Mouse (Mus musculus): ENCODE measurements around the gene Pcyt2. TPM values are rescaled to one million over a fixed set of nuclear protein-coding genes. Genes with fewer than 3 reads are reported as not detected.

The Pcyt2 gene
- polyA plus RNA-seq (2015; fragmentation: Nextera tagmentation; extraction: Ambion mirVana), result 62.0 and 82.8 TPM in 2 replicates

GRCm38 (mm10) chr11:120617519-120618112, at the start of gene Pcyt2:
Gene Pcyt2 (minus strand): TSS chr11:120617936.

GRCm38 (mm10) chr11:120661076-120661460, 43.3 kb upstream of the Pcyt2 start, which contains the start of gene Notum:
Gene Notum (minus strand): TSS chr11:120661175.

DNA sequence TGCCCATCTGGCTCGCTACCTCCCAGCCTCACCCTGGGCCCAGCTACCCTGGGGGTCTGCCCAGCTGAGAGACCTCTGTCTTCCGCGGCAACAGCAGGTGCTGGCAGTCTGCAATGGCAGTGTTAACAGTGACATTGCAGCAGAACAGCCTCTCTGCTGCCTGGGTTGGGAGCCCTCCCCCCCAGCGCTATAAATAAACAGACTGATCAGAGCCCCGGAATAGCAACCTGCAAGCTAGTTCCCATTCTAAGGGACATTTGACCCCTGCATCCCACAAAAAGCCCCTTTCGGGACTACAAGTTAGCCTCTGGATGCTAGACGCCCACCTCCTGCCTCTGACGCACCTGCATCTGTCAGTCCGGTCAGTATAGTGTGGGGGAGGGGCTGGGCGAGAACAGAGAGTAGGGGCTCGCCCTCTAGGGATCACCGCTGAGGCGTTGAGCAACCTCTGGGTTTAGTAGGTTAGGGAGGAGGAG, 30.3 kb upstream of the Pcyt2 start, which contains the start of gene Myadml2:
TSS of gene Myadml2 (minus strand) at position 158 of the 476 bp plus-strand sequence.

DNA sequence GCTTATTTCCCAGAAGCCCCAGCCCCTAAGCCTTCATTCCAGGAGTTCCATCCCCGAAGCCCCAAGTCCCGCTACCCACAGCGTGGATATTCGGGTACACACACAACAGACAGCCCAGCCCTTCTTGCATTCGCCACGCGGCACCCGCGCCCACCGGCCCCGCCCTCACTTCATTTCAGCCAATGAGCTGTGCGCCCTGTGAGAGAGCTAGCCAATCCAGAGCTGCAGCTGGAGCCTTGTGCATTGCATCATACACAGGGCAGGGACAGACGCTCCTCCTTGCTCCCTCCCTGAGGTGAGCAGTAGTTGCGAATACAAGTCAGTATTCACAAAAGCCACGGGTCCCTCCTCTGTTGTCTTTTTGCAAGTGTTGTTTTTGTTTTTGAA, 25.9 kb upstream of the Pcyt2 start, which contains the start of gene Pycr1:
TSS of gene Pycr1 (minus strand) at position 169 of the 387 bp plus-strand sequence.

GRCm38 (mm10) chr11:120633520-120634343, 16.0 kb upstream of the Pcyt2 start, which contains the start of gene Mafg:
Gene Mafg (minus strand): TSS chr11:120633600.

DNA sequence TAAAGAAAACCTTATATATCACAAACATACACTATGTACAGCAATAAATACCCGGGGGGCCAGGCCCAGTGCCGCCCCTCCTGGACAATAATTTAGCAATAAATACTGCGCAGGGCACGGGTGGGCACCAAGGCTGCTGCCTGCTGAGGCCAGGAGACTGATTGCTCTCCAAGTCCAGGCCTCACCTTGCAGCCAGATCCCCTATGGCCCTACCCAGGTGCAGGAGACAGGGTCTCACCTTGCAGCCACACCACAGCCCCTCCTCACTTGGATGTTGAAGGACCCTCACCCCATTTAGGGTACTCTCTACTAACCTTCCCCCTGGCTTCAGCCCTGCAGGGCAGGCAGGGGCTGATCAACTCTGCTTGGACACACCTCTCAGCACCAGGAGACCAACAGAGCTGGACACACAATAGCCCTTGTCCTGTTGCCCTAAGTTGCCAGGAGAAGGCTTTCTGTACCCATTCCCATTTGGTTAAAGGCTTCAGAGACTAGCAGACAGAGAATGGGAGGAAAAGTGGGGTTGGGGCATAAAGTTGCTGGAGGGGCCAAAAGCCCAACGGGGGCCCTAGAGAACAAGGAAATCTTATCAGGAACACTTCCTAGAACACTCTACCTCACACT, 7.5 kb upstream of the Pcyt2 start, which contains the start of gene Sirt7:
TSS of gene Sirt7 (minus strand) at position 89 of the 624 bp plus-strand sequence.

GRCm38 (mm10) chr11:120608241-120609034, 9.3 kb downstream of the Pcyt2 start, which contains the start of gene Npb:
Gene Npb (plus strand): TSS chr11:120608477.

GRCm38 (mm10) chr11:120598283-120598989, 19.3 kb downstream of the Pcyt2 start, which contains the start of the genes Alyref and Anapc11:
Gene Alyref (minus strand): TSS chr11:120598365.
Gene Anapc11 (plus strand): TSS chr11:120598421.

DNA sequence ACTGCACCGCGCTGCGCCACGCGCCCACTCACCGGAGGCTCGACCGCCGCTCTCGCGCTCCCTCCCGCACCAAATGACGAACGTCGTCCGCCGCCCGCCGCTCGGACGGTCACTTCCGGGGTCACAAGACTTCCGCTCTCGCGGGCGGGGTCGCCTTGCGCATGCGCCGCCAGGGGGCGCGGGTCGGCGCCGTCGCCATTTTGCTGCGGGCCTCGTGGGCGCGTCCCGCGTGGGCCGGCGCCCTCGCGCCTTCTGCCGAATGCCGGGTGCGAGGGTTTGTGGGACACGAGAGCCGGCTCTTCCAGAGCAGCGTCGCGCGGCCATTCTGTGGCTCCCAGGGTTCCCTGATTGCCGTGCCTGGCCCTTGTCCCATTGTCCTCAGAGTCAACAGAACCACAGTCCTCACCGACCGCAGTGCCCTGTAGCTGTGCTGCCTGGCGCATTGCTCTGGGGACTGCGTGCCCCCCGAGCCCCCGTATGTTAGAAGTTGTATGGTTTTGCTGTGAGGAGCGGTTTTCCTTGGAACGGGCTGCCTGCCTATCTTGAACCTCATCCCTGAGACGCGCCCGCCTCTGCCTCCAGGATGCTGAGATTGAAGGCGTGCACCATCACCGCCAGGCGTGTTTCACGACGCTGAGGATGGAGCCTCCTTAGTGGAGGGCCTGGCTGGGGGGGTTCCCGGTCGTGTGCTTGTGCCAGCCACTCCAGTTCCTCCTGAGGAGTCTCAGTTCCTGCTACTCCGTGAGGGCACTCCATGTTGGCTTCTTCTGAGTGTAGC, 36.1 kb downstream of the Pcyt2 start, which contains the start of gene Arhgdia:
TSS of gene Arhgdia (minus strand) at position 135 of the 778 bp plus-strand sequence.

DNA sequence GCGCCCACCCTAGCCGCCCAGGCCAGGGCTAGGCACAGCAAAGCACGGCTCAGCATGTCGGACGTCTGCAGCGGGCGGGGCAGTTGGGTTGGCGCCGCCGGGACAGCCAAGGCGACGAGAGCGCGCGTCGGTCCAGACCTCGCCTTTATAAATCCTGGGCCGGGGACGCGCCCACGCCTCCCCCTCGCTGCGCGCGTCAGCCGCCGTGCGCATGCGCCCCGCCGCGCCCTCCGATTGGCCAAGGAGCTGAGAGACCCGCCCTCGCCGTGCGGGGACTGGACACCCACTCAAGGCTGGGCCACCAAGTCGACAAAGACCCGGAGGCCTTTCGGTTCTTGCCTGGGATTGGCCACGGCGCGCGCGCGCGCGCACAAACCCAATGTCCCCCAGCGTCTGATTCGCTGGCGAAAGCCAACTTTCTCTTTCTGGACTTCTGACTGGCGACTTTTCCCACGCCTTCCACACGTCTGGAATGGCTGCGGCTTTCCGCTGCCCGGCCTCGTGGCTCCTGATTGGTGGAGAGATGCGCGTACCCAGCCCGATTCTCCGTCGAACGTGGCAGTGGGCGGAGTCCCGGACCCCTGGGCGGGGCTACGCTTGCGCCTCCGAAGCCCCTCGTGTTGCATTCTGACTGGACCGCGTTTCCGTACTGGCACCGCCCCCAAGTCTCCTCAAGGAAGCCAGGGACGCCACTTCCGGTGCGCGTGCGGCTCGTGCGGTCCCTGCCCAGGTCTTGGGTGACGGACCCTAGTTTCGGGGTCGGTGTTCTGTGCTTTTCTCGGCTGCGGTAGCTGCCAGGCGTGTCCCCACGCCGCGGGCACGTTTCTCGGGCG, 44.8 kb downstream of the Pcyt2 start, which contains the start of gene P4hb:
TSS of gene P4hb (minus strand) at position 502 of the 833 bp plus-strand sequence.

Small RNA genes lying within 50 kb of the gene (microRNA-seq; reads per million reads assigned to microRNA genes)
- not detected for gene Mir6936 (ENCODE audit: borderline replicate concordance, insufficient number of aligned reads)

Other genes with a start within 250 kb of the Pcyt2 start
- gene Faap100, start 239.2 kb downstream of the Pcyt2 start, polyA plus RNA-seq (2015; fragmentation: Nextera tagmentation; extraction: Ambion mirVana), result 15.2 and 21.4 TPM in 2 replicates
- 20.4 and 26.7 TPM in 2 replicates for gene Nploc4, start 180.2 kb downstream of the Pcyt2 start, polyA plus RNA-seq (2015; fragmentation: Nextera tagmentation; extraction: Ambion mirVana)
- gene Tspan10, start 175.3 kb downstream of the Pcyt2 start, polyA plus RNA-seq (2015; fragmentation: Nextera tagmentation; extraction: Ambion mirVana), result not detected in 2 replicates
- gene Pde6g, start 164.4 kb downstream of the Pcyt2 start, polyA plus RNA-seq (2015; fragmentation: Nextera tagmentation; extraction: Ambion mirVana), result not detected in 2 replicates
- gene Oxld1, start 159.9 kb downstream of the Pcyt2 start, polyA plus RNA-seq (2015; fragmentation: Nextera tagmentation; extraction: Ambion mirVana), result 54.3 and 83.5 TPM in 2 replicates
- gene Ccdc137, start 159.8 kb downstream of the Pcyt2 start, polyA plus RNA-seq (2015; fragmentation: Nextera tagmentation; extraction: Ambion mirVana), result 17.7 and 21.3 TPM in 2 replicates
- gene Arl16, start 150.3 kb downstream of the Pcyt2 start, polyA plus RNA-seq (2015; fragmentation: Nextera tagmentation; extraction: Ambion mirVana), result 38.6 and 47.5 TPM in 2 replicates
- 164 and 216 TPM in 2 replicates for gene Mrpl12, start 133.3 kb downstream of the Pcyt2 start, polyA plus RNA-seq (2015; fragmentation: Nextera tagmentation; extraction: Ambion mirVana)
- 37.8 and 83.2 TPM in 2 replicates for gene Slc25a10, start 126.1 kb downstream of the Pcyt2 start, polyA plus RNA-seq (2015; fragmentation: Nextera tagmentation; extraction: Ambion mirVana)
- gene Gcgr, start 87.2 kb downstream of the Pcyt2 start, polyA plus RNA-seq (2015; fragmentation: Nextera tagmentation; extraction: Ambion mirVana), result 2.4 and 2.5 TPM in 2 replicates
- gene Mcrip1, start 68.2 kb downstream of the Pcyt2 start, polyA plus RNA-seq (2015; fragmentation: Nextera tagmentation; extraction: Ambion mirVana), result 173 and 184 TPM in 2 replicates
- gene Ppp1r27, start 66.8 kb downstream of the Pcyt2 start, polyA plus RNA-seq (2015; fragmentation: Nextera tagmentation; extraction: Ambion mirVana), result 0.39 and 1.3 TPM in 2 replicates
- 393 and 466 TPM in 2 replicates for gene P4hb, start 44.7 kb downstream of the Pcyt2 start, polyA plus RNA-seq (2015; fragmentation: Nextera tagmentation; extraction: Ambion mirVana)
- 318 and 341 TPM in 2 replicates for gene Arhgdia, start 36.3 kb downstream of the Pcyt2 start, polyA plus RNA-seq (2015; fragmentation: Nextera tagmentation; extraction: Ambion mirVana)
- 271 and 273 TPM in 2 replicates for gene Alyref, start 19.6 kb downstream of the Pcyt2 start, polyA plus RNA-seq (2015; fragmentation: Nextera tagmentation; extraction: Ambion mirVana)
- gene Anapc11, start 19.5 kb downstream of the Pcyt2 start, polyA plus RNA-seq (2015; fragmentation: Nextera tagmentation; extraction: Ambion mirVana), result 152 and 197 TPM in 2 replicates
- 1.7 and 3.3 TPM in 2 replicates for gene Npb, start 9.5 kb downstream of the Pcyt2 start, polyA plus RNA-seq (2015; fragmentation: Nextera tagmentation; extraction: Ambion mirVana)
- gene Sirt7, start 7.3 kb upstream of the Pcyt2 start, polyA plus RNA-seq (2015; fragmentation: Nextera tagmentation; extraction: Ambion mirVana), result 33.3 and 62.9 TPM in 2 replicates
- gene Mafg, start 15.7 kb upstream of the Pcyt2 start, polyA plus RNA-seq (2015; fragmentation: Nextera tagmentation; extraction: Ambion mirVana), result 18.1 and 19.0 TPM in 2 replicates
- 5.8 and 9.0 TPM in 2 replicates for gene Pycr1, start 25.8 kb upstream of the Pcyt2 start, polyA plus RNA-seq (2015; fragmentation: Nextera tagmentation; extraction: Ambion mirVana)
- gene Myadml2, start 30.2 kb upstream of the Pcyt2 start, polyA plus RNA-seq (2015; fragmentation: Nextera tagmentation; extraction: Ambion mirVana), result 0.22 and 0.95 TPM in 2 replicates
- gene Notum, start 43.2 kb upstream of the Pcyt2 start, polyA plus RNA-seq (2015; fragmentation: Nextera tagmentation; extraction: Ambion mirVana), result 6.2 and 6.7 TPM in 2 replicates
- gene Aspscr1, start 55.0 kb upstream of the Pcyt2 start, polyA plus RNA-seq (2015; fragmentation: Nextera tagmentation; extraction: Ambion mirVana), result 103 and 122 TPM in 2 replicates
- gene Cenpx, start 95.8 kb upstream of the Pcyt2 start, polyA plus RNA-seq (2015; fragmentation: Nextera tagmentation; extraction: Ambion mirVana), result 228 and 364 TPM in 2 replicates
- 22.0 and 34.8 TPM in 2 replicates for gene Lrrc45, start 96.0 kb upstream of the Pcyt2 start, polyA plus RNA-seq (2015; fragmentation: Nextera tagmentation; extraction: Ambion mirVana)
- 18.1 and 52.1 TPM in 2 replicates for gene Rac3, start 103.5 kb upstream of the Pcyt2 start, polyA plus RNA-seq (2015; fragmentation: Nextera tagmentation; extraction: Ambion mirVana)
- gene Dcxr, start 109.3 kb upstream of the Pcyt2 start, polyA plus RNA-seq (2015; fragmentation: Nextera tagmentation; extraction: Ambion mirVana), result 54.9 and 76.1 TPM in 2 replicates
- 16.6 and 17.6 TPM in 2 replicates for gene Cbr2, start 114.2 kb upstream of the Pcyt2 start, polyA plus RNA-seq (2015; fragmentation: Nextera tagmentation; extraction: Ambion mirVana)
- 0.79 and 2.2 TPM in 2 replicates for gene Hmga1b, start 144.9 kb upstream of the Pcyt2 start, polyA plus RNA-seq (2015; fragmentation: Nextera tagmentation; extraction: Ambion mirVana)
- gene Rfng, start 166.3 kb upstream of the Pcyt2 start, polyA plus RNA-seq (2015; fragmentation: Nextera tagmentation; extraction: Ambion mirVana), result 19.7 and 21.2 TPM in 2 replicates
- 119 and 156 TPM in 2 replicates for gene Gps1, start 166.3 kb upstream of the Pcyt2 start, polyA plus RNA-seq (2015; fragmentation: Nextera tagmentation; extraction: Ambion mirVana)
- 36.3 and 56.2 TPM in 2 replicates for gene Dus1l, start 178.5 kb upstream of the Pcyt2 start, polyA plus RNA-seq (2015; fragmentation: Nextera tagmentation; extraction: Ambion mirVana)
- 14.9 and 18.8 TPM in 2 replicates for gene Fasn, start 206.6 kb upstream of the Pcyt2 start, polyA plus RNA-seq (2015; fragmentation: Nextera tagmentation; extraction: Ambion mirVana)